Mouse (Mus musculus) stomach, postnatal 0 days (tissue): ENCODE measurements around the gene Zfp239.

ENCODE experiments used
- CTCF ChIP-seq: IDR thresholded peaks from 2 replicates; pipeline ENCODE4 v1.5.1; 2016; ENCODE audit warnings: antibody characterized with exemption, low read depth, mild to moderate bottlenecking, moderate library complexity
- EP300 ChIP-seq: optimal IDR thresholded peaks from 2 replicates; pipeline ENCODE3; 2016; ENCODE audit warnings: antibody characterized with exemption

- TF ChIP-seq CTCF (no peak), EP300 (no peak)
Observed at GRCm38 (mm10) chr6:117903836-117904235, 41.9 kb downstream of the Zfp239 start.
